ENCODE assay signal across 8 mouse cellular contexts in the genomic region with DNA sequence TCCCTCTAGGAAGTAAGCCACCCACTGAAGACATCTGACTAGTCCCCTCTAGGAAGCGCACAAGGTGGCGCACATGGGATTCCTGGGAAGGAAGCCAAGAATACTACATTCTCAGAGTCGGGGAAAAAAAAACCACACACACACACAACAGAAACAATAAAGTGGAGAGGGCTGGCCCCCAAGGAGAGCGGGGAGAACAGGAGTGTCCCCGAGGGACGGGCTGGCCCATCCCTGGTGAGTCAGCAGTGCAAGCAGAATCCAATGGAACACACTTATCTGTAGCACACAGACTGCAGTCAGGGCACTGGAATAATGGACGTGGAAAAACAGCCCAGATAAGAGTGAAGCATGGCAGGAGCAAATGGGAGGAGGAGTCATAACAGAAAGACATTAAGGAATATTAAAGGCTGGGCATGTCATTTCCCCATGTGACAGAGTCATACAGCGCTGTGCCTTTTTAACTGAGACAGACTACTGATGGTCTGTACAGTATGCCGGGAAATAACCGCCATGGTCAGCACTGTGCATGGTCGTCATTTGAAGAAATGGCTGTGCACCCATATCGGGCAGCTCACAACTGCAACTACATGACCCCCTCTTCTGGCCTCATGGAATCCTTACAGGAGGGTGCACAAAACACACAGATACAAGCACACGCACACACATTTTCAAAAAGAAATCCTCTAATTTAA. TPM values are rescaled to one million over a fixed set of nuclear protein-coding genes. Genes with fewer than 3 reads are reported as not detected.
DNase-seq lines count a peak whose midpoint lies in the region; ATAC-seq and TF ChIP-seq lines count a peak whose summit lies in the region.

No protein-coding gene starts in this region.

- TF ChIP-seq EP300 in MEL (IDR thresholded peaks at IDR 0.05; ENCODE audit: low read depth in 1 of 2, low read length in 2 of 2) = peak in 1 of 2 experiments; percentile 23; a peak in 1 of 4 replicates

- peaks cover 24% of the 10 kb centered on the region for H3K36me3 ChIP-seq in hindbrain, embryonic 14.5 days (replicated peaks; ENCODE audit: control insufficient read depth, insufficient read depth)
- H3K36me3 ChIP-seq in hindbrain, postnatal 0 days (ENCODE audit: insufficient read depth, low read length) = peaks cover 3% of the 10 kb centered on the region; the same call in 1 of the 2 replicates
- H3K36me3 ChIP-seq in MEL (ENCODE audit: control insufficient read depth in 1 of 2, insufficient read depth in 2 of 2, low read length in 2 of 2) = peaks cover 13 to 27% of the 10 kb centered on the region in 2 experiments

- H3K4me3 ChIP-seq in hindbrain, embryonic 14.5 days (replicated peaks; ENCODE audit: low read length) = no peak overlapping the region
- no peak overlapping the region for H3K4me3 ChIP-seq in hindbrain, postnatal 0 days (ENCODE audit: low read length)
- no peak overlapping the region for H3K4me3 ChIP-seq in MEL (ENCODE audit: control insufficient read depth in 1 of 2, insufficient read depth in 1 of 2, low read depth in 2 of 2, low read length in 2 of 2)

- no peak overlapping the region for H3K9ac ChIP-seq in hindbrain, embryonic 14.5 days
- no peak overlapping the region for H3K9ac ChIP-seq in hindbrain, postnatal 0 days (replicated peaks; ENCODE audit: low read length)
- H3K9ac ChIP-seq in MEL (ENCODE audit: control insufficient read depth, low read depth, low read length, poor library complexity, severe bottlenecking) = no peak overlapping the region

- TF ChIP-seq RAD21 in MEL (IDR thresholded peaks at IDR 0.05; ENCODE audit: low read depth, low read length) = no peak

- TF ChIP-seq POLR2A in MEL (IDR thresholded peaks at IDR 0.05; ENCODE audit: control insufficient read depth in 1 of 2, insufficient read depth in 1 of 2, low read depth in 1 of 2, low read length in 2 of 2, poor library complexity in 1 of 2) = no peak

- no peaks in the 10 kb centered on the region for H3K27me3 ChIP-seq in hindbrain, embryonic 14.5 days (ENCODE audit: control insufficient read depth, insufficient read depth, low read length)
- no peaks in the 10 kb centered on the region for H3K27me3 ChIP-seq in hindbrain, postnatal 0 days (ENCODE audit: insufficient read depth, low read length)
- H3K27me3 ChIP-seq in MEL (ENCODE audit: control insufficient read depth in 1 of 2, insufficient read depth in 2 of 2, low read length in 2 of 2) = no peaks in the 10 kb centered on the region

- H3K79me2 ChIP-seq in MEL (ENCODE audit: control insufficient read depth, insufficient read depth, low read length, poor library complexity) = no peaks in the 10 kb centered on the region; the same call in 1 of the 2 replicates

- WGBS in hindbrain, embryonic 14.5 days = 75% methylated on average over 13 of the region's 13 CpGs
- WGBS in hindbrain, postnatal 0 days = 71% methylated on average over 13 of the region's 13 CpGs

- TF ChIP-seq CTCF in hindbrain, postnatal 0 days (IDR thresholded peaks at IDR 0.05; ENCODE audit: low read depth) = no peak
- TF ChIP-seq CTCF in MEL (IDR thresholded peaks at IDR 0.05 in 2 of 3, conservative IDR thresholded peaks at IDR 0.05 in 1 of 3; ENCODE audit: control insufficient read depth in 1 of 3, insufficient read depth in 1 of 3, low read depth in 2 of 3, low read length in 3 of 3, poor library complexity in 1 of 3, severe bottlenecking in 1 of 3) = no peak

- no peak overlapping the region for H3K4me2 ChIP-seq in hindbrain, embryonic 14.5 days (replicated peaks)
- no peak overlapping the region for H3K4me2 ChIP-seq in hindbrain, postnatal 0 days (ENCODE audit: low read depth, low read length)

- peak; percentile 51; the same call in 1 of the 2 replicates for ATAC-seq in hindbrain, embryonic 14.5 days (ENCODE audit: low FRiP score)
- no peak for ATAC-seq in hindbrain, postnatal 0 days
- no peak for ATAC-seq in CD4-positive, CD25-positive, alpha-beta regulatory T cell, adult 4 months

- no peak for DNase-seq in hindbrain, embryonic 14.5 days (ENCODE audit: low spot score)
- no peak for DNase-seq in hindbrain, postnatal 0 days (ENCODE audit: low spot score)
- DNase-seq in MEL (ENCODE audit: low read depth, low spot score) = peak; percentile 50
- peak; percentile 41 for DNase-seq in gastrocnemius, postnatal 25 days
- peak; percentile 42 to 45 for DNase-seq in kidney, postnatal 36 days
- no peak for DNase-seq in thymus, postnatal 0 days (ENCODE audit: low spot score)
- no peak for DNase-seq in layer of hippocampus, adult 9-11 months

- H3K27ac ChIP-seq in hindbrain, embryonic 14.5 days = no peak overlapping the region
- no peak overlapping the region for H3K27ac ChIP-seq in hindbrain, postnatal 0 days
- H3K27ac ChIP-seq in MEL (ENCODE audit: control insufficient read depth, low read depth, low read length) = no peak overlapping the region

- no peaks in the 10 kb centered on the region for H3K4me1 ChIP-seq in hindbrain, embryonic 14.5 days (replicated peaks; ENCODE audit: control insufficient read depth, insufficient read depth, low read length)
- no peaks in the 10 kb centered on the region for H3K4me1 ChIP-seq in hindbrain, postnatal 0 days (ENCODE audit: insufficient read depth, low read length)
- H3K4me1 ChIP-seq in MEL (ENCODE audit: control insufficient read depth in 1 of 2, insufficient read depth in 2 of 2, low read length in 2 of 2) = peaks cover 15% of the 10 kb centered on the region in 2 experiments

- no peaks in the 10 kb centered on the region for H3K9me3 ChIP-seq in hindbrain, embryonic 14.5 days (ENCODE audit: control insufficient read depth, low read length)
- H3K9me3 ChIP-seq in hindbrain, postnatal 0 days (ENCODE audit: low read length) = no peaks in the 10 kb centered on the region
- H3K9me3 ChIP-seq in MEL (replicated peaks; ENCODE audit: insufficient read depth, low read length) = no peaks in the 10 kb centered on the region

TF ChIP-seq in MEL, 35 proteins besides CTCF, POLR2A, EP300 and RAD21:
- TF ChIP-seq GABPA (IDR thresholded peaks at IDR 0.05; ENCODE audit: low read depth, low read length) (no peak), TAL1 (IDR thresholded peaks at IDR 0.05; ENCODE audit: low read length) (peak; percentile 86), GATA1 (IDR thresholded peaks at IDR 0.05; ENCODE audit: low read depth, low read length) (peak; percentile 42; the same call in 1 of the 2 replicates)

RNA-seq across cellular contexts. Expression of gene Tmod3, which starts 31.9 kb away (rescaled TPM):
- 66.2 and 75.2 TPM in 2 replicates for polyA plus RNA-seq in hindbrain, embryonic 14.5 days (2014; fragmentation: Nextera tagmentation; extraction: Ambion mirVana)
- 33.5 and 36.6 TPM in 2 replicates for total RNA-seq in hindbrain, postnatal 0 days (2014; rRNA removed)
- 70.7 and 76.5 TPM in 2 replicates for polyA plus RNA-seq in hindbrain, postnatal 0 days (2015; fragmentation: Nextera tagmentation; extraction: Ambion mirVana)
- 29.9 and 34.2 TPM in 2 replicates for total RNA-seq in MEL (2012; rRNA removed)
- 10 to 100 TPM in 1 of 2 experiments, not detected in 1; 46.4 TPM for polyA plus RNA-seq in MEL (2012; ENCODE audit: insufficient read depth in 1 of 2, insufficient read length in 2 of 2, low read depth in 1 of 2, low replicate concordance in 2 of 2, missing spikeins in 1 of 2)
- 10 to 100 TPM; 19.7 to 25.8 TPM for total RNA-seq in gastrocnemius, postnatal 25 days (2021)
- 100 to 1,000 TPM; 147 to 187 TPM for polyA plus RNA-seq in CD4-positive, CD25-positive, alpha-beta regulatory T cell, adult 4 months (2017; shearing (Covaris generic))
- 101 and 105 TPM in 2 replicates for polyA plus RNA-seq in thymus, postnatal 0 days (2015; fragmentation: Nextera tagmentation; extraction: Ambion mirVana)

Comparison
In these comparisons a context has a peak if more than half of its experiments do, and no peak if none do; other contexts are left out.
1. DNase-seq: peak in MEL (single experiment), gastrocnemius, postnatal 25 days (single experiment) and kidney, postnatal 36 days (2 of 2); none in hindbrain, embryonic 14.5 days (single experiment), hindbrain, postnatal 0 days (single experiment), thymus, postnatal 0 days (single experiment) and layer of hippocampus, adult 9-11 months (single experiment).